Mouse (Mus musculus) thymus, adult 2 months (tissue): Measurements from ENCODE around the gene Ift27. TPM values are rescaled to one million over a fixed set of nuclear protein-coding genes. Genes with fewer than 3 reads are reported as not detected.
A peak's percentile ranks its signal among the peaks of the same experiment; 100 is the strongest.

Experiments
- DNase-seq: peaks from one replicate; pipeline ENCODE4 v3.0.0; 2021
- H3K27ac ChIP-seq: fragments of 200-500 bp; 2 replicates; pipeline ENCODE4 v1.5.1; 2012; ENCODE audit warnings: low read length, control low read depth; ENCODE audit not compliant: control insufficient read depth, insufficient read depth
- H3K27me3 ChIP-seq: fragments of 200-500 bp; 2 replicates; pipeline ENCODE4 v1.6.1; 2012; ENCODE audit warnings: mild to moderate bottlenecking, low read length, moderate library complexity, mixed read lengths; ENCODE audit not compliant: control insufficient read depth, insufficient read depth
- H3K36me3 ChIP-seq: fragments of 200-500 bp; 2 replicates; pipeline ENCODE4 v1.6.1; 2012; ENCODE audit warnings: mild to moderate bottlenecking, low read length, moderate library complexity; ENCODE audit not compliant: control insufficient read depth, insufficient read depth
- H3K4me1 ChIP-seq: fragments of 200-500 bp; replicated peaks from 2 replicates; pipeline ENCODE4 v1.6.1; 2012; ENCODE audit warnings: low read length; ENCODE audit not compliant: control insufficient read depth, insufficient read depth
- H3K4me3 ChIP-seq: fragments of 200-500 bp; 2 replicates; pipeline ENCODE4 v1.5.1; 2012; ENCODE audit warnings: mild to moderate bottlenecking, low read length, control low read depth, moderate library complexity; ENCODE audit not compliant: control insufficient read depth, insufficient read depth
- CTCF ChIP-seq: fragments of 200-500 bp; IDR thresholded peaks from 2 replicates; pipeline ENCODE4 v1.5.1; 2012; ENCODE audit warnings: mild to moderate bottlenecking, control low read depth, low read length, moderate library complexity, borderline replicate concordance; ENCODE audit not compliant: control insufficient read depth, poor library complexity, insufficient read depth; ENCODE audit errors: extremely low read depth
- POLR2A ChIP-seq: fragments of 200-500 bp; IDR thresholded peaks from 2 replicates; pipeline ENCODE4 v1.6.1; 2012; ENCODE audit warnings: mild to moderate bottlenecking, low read length, control low read depth, moderate library complexity; ENCODE audit not compliant: control insufficient read depth, poor library complexity, insufficient read depth; ENCODE audit errors: extremely low read depth
- WGBS: fragments of 180-500 bp; shearing (Covaris S2); methylation state at CpG from one replicate; pipeline ENCODE4 v1.1.7; 2018; 5-methylcytosine and 5-hydroxymethylcytosine counted together
- polyA plus RNA-seq: library from polyadenylated mRNA; depleted of rRNA; stranded (reverse); fragments of >200 nt; gene quantifications from 2 replicates; pipeline ENCODE4 v1.2.3, GENCODE M21; 2012

Ift27 gene
- polyA plus RNA-seq, 1 experiment = 63.3 TPM

DNA sequence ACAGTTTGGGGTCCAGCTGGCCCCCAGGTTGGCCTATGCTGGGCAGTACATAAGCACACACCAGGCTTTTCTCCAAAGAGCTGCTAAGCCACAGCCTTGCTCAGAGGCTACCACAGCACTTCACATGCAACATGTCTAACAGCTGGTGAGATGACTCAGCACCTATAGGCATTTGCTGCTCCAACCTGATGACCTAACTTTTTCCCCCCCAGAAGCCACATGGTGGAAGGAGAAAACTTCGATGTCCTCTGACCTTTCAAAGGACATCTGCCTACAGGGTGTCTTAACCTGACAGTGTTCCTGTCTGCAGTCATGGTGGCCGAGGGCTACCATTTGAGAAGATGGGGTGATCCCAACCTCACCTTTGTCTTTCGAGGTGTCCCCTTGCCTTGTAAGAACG is 11.7 kb upstream of the Ift27 start:
- Histone ChIP-seq H3K4me3 (no peak overlapping the region), H3K27me3 (no peaks in the 10 kb centered on the region), H3K4me1 (peaks cover 8% of the 10 kb centered on the region), H3K36me3 (no peaks in the 10 kb centered on the region), H3K27ac (no peak overlapping the region)
- TF ChIP-seq POLR2A (no peak), CTCF (no peak)
- 82% methylated on average over 4 of the region's 4 CpGs for WGBS
- no peak for DNase-seq

- no peak overlapping the region for H3K4me3 ChIP-seq
- peak; percentile 61 for DNase-seq
- no peaks in the 10 kb centered on the region for H3K36me3 ChIP-seq
- TF ChIP-seq CTCF (no peak), POLR2A (no peak)
- WGBS = 2% methylated on average over 10 of the region's 10 CpGs
- no peaks in the 10 kb centered on the region for H3K27me3 ChIP-seq
- H3K4me1 ChIP-seq = peaks cover 8% of the 10 kb centered on the region
- no peak overlapping the region for H3K27ac ChIP-seq
These were observed 10.9 kb upstream of the Ift27 start for GRCm38 (mm10) chr15:78184855-78185254.

DNA sequence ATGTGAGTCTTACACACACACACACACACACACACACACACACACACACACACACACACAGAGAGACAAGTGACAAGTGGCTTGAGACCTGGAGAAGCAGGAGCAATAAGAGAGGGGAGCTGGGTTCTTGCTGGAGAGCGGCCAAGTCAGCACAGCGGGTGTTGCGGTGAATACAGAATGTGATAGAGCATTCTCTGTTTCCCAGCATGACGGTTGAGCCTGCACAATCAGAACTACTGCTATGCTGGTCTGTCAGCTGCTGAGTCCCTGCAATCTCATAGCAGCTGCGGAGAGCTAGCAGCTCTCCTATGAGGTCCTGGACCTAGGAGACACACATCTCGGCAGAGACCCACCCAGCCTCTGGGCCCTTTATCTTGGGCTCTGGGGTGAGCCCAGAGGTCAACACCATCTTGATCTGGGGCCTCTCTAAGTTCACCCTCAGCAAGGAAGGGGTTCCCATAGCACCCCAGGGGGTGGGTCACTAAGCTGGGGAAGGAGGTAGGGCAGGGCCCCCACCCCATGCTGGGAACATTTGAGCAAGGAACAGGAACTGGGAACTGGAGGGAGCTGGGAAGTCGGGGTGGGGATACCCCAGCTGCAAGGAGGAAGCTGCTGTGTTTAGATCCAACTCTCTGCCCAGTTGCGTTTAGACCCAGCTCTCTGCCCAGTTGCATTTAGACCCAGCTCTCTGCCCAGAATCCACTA is 7.9 kb upstream of the Ift27 start:
- no peaks in the 10 kb centered on the region for H3K36me3 ChIP-seq
- TF ChIP-seq CTCF = no peak
- no peak for TF ChIP-seq POLR2A
- 37% methylated on average over 8 of the region's 8 CpGs for WGBS
- no peak overlapping the region for H3K4me3 ChIP-seq
- H3K4me1 ChIP-seq = peaks cover 8% of the 10 kb centered on the region
- H3K27me3 ChIP-seq = no peaks in the 10 kb centered on the region
- no peak overlapping the region for H3K27ac ChIP-seq
- DNase-seq = no peak

DNA sequence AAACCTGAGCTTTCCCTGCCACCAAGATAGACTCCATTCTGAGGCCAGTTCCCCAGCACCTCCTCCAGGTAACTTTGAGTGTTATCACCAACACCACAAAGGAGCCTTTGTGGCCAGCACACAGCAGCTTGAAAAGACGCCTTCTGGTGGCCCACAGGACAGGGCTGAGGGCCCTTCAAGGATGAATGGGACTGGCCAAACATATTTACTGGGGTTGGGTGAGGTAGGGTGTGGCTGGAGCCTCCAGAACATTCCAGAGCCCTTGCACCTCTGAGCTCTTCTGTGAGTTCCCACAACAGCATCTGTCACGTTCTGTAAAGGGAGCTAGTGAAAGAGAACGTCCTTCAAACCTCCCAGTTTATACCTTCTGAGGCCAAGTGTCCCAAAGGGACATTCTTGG is 5.9 kb upstream of the Ift27 start:
- no peak for TF ChIP-seq POLR2A
- no peak for TF ChIP-seq CTCF
- Histone ChIP-seq H3K27me3 (no peaks in the 10 kb centered on the region), H3K27ac (no peak overlapping the region), H3K4me1 (peaks cover 10% of the 10 kb centered on the region), H3K4me3 (no peak overlapping the region), H3K36me3 (no peaks in the 10 kb centered on the region)
- WGBS = 87% methylated on average over 3 of the region's 3 CpGs
- no peak for DNase-seq

- peak; percentile 84 for DNase-seq
- H3K27me3 ChIP-seq = no peaks in the 10 kb centered on the region
- peaks cover 8% of the 10 kb centered on the region for H3K4me1 ChIP-seq
- WGBS = 5% methylated on average over 9 of the region's 9 CpGs
- H3K4me3 ChIP-seq = no peak overlapping the region
- H3K36me3 ChIP-seq = no peaks in the 10 kb centered on the region
- peak; percentile 92 for TF ChIP-seq CTCF
- TF ChIP-seq POLR2A = no peak
- no peak overlapping the region for H3K27ac ChIP-seq
These were observed 4.5 kb upstream of the Ift27 start for GRCm38 (mm10) chr15:78178397-78178796.

- Histone ChIP-seq H3K27ac (no peak overlapping the region), H3K4me1 (peaks cover 17% of the 10 kb centered on the region), H3K36me3 (no peaks in the 10 kb centered on the region), H3K4me3 (no peak overlapping the region), H3K27me3 (no peaks in the 10 kb centered on the region)
- WGBS = 79% methylated on average over 10 of the region's 10 CpGs
- TF ChIP-seq POLR2A = no peak
- no peak for TF ChIP-seq CTCF
- DNase-seq = no peak
These were observed 3.4 kb upstream of the Ift27 start for GRCm38 (mm10) chr15:78177257-78177656.

- 77% methylated on average over 6 of the region's 6 CpGs for WGBS
- H3K27me3 ChIP-seq = no peaks in the 10 kb centered on the region
These were observed 959 bp upstream of the Ift27 start for GRCm38 (mm10) chr15:78174887-78175245.

More at GRCm38 (mm10) chr15:78174887-78175245, 959 bp upstream of the Ift27 start:
- Histone ChIP-seq H3K27ac (peak overlapping the region; percentile 51; the same call in 1 of the 2 replicates), H3K4me1 (peaks cover 36% of the 10 kb centered on the region), H3K4me3 (peak overlapping the region; percentile 42), H3K36me3 (no peaks in the 10 kb centered on the region)
- TF ChIP-seq POLR2A = no peak
- TF ChIP-seq CTCF = no peak
- no peak for DNase-seq
